Mouse (Mus musculus) common myeloid progenitor, adult 5-6 weeks (primary cell): ENCODE measurements around the gene Nptxr. TPM values are rescaled to one million over a fixed set of nuclear protein-coding genes. Genes with fewer than 3 reads are reported as not detected.

Experiments used
- ATAC-seq: replicated peaks from 2 replicates; pipeline ENCODE4 v1.8.0; 2016; ENCODE audit warnings: low read depth, mild to moderate bottlenecking, moderate TSS enrichment, inconsistent platforms; ENCODE audit not compliant: poor library complexity, severe bottlenecking
- total RNA-seq: library from RNA; stranded (forward); fragments of 200-1000, 187-1606 nt; gene quantifications from 2 replicates; pipeline ENCODE4 v1.2.3, GENCODE M21; 2017

Gene Nptxr
- total RNA-seq, 1 experiment from 2014 or later, result 0.55 TPM

DNA sequence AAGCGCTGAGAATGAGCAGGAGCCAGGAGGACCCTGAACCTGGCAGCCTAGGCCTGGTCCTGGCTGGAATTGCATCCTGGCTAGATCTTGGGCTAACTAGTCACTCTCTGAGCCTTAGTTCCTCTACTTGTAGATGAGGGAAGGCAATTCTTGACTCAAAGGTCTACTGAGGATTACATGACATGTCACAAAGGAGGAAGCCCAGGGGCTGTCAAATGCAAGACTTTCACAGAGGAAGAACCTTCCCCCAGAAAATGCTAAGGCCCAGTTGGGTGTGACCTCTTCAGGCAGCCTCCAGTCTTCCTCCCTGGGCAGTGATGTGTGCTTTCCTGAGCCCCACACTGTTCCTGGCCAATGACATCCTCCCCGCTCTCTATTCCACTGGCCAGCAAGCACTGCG lies 47.4 kb downstream of the Nptxr start:
- no peak for ATAC-seq

DNA sequence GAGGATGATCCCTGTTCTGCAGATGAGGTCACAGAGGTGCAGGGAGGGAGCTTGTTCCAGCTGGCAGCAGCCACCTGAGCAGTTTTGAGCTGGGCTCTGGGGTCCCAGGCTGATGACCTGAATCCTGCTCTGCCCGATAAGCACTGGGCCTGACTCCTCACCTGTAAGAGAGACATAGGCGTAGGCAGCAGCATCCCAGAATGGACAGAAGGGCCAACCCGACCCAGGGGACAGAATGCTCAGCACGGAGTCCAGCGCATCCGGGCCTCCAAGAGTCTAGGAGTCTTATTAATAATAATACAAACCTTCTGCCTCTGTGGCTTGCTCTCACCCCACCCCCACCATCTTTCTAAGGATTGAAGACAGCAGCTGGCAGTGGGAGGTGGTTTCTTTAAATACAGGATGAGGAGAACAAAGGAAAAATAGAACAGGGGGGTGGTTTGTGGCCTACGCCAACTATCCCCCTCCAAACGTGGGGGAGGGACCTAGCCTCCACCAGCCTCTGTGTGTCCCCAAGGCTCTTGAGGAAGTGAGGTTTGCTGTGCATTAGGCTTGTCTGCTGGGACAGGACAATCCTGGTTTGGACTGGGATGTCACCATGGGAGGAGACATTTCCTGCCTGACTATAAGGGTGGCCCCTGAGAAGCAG lies 48.5 kb downstream of the Nptxr start:
- ATAC-seq, result no peak

DNA sequence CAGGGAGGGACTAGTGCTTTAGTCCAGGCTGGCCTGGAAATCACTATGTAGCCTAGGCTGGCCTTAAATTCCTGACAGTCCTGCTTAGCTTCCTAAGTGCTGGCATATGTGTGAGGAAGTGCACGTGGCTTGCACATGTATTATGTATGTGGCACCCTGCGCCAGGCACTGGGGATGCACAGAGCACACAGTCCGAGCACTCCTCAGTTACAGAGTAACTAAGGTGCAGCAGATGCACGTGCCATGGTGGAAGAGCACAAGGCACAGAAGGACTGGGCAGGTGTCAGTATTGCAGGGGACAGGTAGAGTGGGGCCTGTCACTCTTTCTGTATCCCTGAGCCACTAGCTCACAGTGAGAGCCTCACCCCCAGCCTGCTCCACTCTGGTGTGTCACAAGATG lies 49.4 kb downstream of the Nptxr start:
- ATAC-seq, result no peak

DNA sequence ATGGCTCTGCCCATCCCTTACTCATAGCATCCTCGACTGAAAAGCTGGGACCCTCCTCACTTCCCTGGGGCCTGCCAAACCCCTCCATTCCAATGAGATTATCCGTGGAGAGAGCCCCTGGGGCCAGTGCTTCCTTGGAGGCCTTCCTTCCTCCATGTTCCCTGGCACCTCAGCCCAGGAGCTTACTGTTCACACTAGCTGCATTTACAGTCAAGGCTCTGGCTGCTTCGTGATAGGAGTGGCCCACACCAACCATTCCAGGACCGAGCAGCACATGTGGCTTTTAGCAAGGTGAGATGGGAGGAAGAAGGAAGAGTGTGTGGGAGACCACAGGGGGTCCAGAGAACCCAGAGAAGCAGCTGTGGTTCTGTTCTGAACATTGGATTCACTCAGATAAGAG lies 50.7 kb downstream of the Nptxr start:
- no peak for ATAC-seq

DNA sequence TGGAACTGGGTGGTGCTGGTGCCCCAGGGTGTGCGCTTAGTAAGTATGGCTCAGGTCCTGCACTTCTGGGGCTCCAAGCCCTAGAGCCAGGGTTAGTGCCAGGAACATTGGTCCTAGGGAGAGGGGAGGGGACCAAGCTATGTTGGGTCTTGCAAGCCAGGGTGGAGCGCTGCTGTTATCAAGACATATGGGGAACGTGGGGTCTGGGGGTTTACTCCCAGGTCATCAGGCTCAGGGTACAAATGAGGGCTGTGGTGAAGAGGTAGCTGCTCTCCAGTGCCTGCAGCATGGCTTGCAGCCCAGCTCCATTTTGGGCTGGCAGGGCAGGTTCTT lies 51.2 kb downstream of the Nptxr start:
- no peak; the same call in 1 of the 2 replicates for ATAC-seq

DNA sequence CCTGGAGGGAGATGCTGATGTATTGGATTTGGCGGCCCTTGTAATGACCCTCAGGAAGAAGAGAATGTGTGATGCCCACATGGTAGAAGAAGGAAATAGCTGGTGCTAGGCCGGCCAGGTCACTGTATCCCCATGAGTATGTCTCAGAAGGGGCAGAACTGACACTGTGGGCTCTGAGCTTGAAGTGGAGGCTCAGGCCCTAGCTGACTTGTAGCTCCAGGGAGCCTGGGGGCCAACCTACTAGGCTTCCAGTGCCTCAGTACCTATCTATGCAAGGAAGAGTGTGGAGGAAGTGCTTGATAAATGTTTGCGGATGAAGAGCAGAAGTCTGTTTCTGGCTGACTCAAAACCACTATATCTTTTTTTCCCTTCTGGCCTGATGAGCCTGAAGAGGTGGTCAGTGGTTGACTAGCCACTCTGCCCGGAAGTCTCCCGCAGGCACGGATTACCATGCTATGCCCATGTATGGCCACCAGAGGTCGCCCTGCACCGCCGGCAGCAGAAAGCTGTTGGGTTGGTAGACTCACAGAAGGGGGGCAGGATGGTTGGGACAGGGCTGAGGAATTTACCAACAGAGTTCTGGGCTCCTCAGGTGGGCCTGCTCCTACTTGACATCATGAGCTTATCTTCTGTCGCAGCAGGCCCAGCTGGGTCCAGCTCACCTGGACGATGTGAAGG lies 51.7 kb downstream of the Nptxr start:
- peak; percentile 73 for ATAC-seq

DNA sequence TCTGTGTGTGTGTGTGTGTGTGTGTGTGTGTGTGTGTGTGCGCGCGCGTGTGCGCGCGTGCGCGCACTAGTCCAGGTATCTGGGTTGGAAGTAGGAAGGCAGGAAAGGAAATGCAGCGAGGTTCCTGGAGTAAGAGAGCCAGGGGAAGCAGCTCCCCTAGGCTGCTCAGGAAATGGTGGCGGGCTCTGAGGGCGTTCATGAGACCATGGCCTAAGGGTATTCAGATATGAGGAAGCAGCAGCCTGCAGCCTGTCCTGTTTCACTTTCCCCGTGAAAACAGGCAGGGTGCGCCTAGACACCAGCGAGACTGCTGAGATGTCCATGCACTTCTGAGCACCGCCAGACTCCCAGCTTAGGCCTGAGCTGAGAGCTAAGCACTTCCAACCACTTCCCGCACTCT lies 52.8 kb downstream of the Nptxr start:
- ATAC-seq, result peak; percentile 59

DNA sequence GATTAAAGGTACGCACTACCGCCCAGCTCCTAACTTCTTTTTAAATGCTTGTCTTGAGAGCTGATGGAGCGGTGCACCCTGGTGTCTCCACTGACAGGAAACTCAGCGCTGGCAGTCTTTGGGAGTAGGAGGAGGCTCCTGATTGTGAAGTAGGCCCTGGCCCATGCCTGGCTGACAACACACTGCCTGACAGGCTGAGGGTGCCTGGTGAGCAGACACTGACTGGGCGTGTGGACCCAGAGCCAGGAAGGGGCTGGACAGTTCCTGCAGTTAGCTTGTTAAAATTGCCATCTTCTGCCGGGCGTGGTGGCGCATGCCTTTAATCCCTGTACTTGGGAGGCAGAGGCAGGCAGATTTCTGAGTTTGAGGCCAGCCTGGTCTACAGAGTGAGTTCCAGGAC lies 54.3 kb downstream of the Nptxr start:
- ATAC-seq, result no peak

DNA sequence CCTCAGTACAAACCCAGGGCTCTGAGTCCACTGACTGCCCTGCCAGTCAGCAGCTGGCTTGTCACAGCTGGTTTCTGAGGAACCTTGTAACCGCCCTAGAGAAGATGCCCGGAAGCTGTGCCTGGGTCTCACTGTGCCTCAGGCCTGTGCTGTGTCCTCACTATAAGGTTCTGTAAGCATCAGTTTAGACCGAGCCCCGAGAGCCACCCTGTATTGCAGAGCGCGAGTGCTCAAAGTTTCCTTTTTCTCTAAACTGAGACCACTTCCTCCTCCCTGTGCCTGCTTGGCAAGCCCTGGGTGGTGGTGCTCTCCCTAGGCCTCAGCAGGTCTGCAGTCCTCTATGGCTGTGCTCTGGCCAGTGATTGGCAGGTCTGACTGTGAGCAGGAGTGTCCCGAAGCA lies 55.4 kb downstream of the Nptxr start:
- 0 out of 2 replicates have a peak, but pooled peaks have one; percentile 9 for ATAC-seq

DNA sequence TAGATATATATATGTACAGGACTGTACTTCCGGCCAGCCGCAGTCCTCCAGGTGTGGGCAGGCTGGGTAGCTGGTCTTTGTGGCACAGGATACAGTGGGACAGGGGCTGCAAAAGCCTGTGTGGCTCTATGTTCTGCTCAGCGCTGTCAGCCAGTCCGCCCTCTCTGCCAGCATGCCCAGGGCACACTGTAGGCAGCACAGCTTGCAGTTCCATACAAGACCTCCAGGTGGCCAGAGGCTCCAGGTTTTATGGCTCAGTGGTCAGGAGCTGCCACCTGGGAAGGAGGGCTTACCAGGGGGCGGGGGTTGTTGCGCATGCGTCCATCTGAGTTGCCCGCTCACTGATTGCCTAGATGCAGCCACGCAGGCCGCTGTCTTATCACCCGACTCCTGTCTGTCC lies 56.6 kb downstream of the Nptxr start:
- 0 out of 2 replicates have a peak, but pooled peaks have one; percentile 30 for ATAC-seq

DNA sequence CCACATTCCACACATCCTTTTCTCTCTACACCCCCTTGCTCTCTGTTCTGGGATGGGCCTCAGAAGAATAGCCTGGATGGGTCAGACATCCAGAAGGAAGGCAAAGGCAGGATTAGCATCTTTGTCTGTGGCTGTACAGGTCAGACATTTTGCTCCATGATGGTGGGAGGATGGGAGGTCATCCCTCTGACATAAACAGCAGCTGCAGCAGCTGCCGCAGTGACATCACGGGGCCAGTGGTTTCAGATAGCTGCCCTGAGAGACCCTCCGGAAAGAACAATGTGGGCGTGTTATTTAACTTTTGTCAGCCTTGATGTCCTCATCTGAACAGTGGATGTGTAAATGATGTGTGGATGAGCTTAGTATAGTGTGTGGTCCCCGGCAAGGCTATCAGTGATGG lies 58.7 kb downstream of the Nptxr start:
- ATAC-seq, result no peak

DNA sequence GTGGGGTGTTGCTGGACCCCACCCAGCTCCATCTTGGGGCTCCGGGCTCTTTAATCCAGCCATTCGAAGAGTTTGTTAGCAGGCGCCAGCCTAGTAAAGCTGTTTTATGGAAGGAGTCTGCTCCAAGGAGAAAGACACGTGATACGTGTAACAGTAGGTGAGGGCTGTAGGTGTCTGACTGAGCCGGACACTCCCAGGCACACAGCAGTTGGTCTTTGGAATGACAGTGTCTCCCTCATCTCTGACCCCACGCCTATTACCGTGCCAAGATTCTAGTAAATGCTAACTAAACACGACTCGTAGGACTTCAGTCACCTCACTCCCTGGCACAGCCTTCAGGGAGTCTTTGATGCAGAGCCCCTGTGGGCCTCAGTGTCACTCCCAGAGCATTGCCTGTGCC lies 59.3 kb downstream of the Nptxr start:
- ATAC-seq, result no peak

DNA sequence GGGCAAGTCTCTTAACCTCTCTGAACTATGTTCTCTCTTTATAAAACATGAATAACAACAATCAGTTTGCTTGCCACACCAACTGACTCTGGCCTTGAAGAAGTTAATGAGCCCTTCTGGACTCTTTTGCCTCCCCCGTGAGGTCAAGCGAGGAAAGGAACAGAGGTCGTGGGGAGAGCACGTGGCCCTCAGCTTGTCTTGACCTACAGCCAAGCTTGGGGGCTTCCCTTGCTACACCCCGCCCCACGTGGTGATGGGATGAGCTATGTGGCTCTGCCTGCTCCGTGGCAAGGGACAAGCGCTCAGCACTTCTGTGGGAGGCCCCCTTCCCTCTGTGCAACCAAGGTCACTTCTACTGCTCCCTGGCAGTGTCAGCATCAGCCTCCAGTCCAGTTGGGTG lies 59.8 kb downstream of the Nptxr start:
- ATAC-seq, result no peak

DNA sequence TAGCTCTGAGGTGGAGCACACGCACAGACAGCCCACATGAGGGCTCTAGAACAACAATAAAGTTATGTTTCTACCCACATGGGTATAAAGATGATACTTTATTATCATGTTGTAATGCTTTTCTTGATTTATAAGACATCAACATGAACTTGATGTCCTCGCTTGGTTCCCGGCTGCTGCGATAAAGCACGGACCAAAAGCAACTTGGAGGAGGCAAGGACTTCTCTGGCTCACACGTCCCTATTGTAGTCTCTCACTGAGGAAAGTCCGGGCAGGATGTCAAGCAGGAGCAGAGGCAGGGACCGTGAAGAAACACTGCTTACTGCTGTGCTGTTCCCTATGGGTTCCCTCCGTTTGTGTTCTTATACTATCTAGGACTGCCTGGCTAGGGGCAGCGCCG lies 60.6 kb downstream of the Nptxr start:
- no peak for ATAC-seq

DNA sequence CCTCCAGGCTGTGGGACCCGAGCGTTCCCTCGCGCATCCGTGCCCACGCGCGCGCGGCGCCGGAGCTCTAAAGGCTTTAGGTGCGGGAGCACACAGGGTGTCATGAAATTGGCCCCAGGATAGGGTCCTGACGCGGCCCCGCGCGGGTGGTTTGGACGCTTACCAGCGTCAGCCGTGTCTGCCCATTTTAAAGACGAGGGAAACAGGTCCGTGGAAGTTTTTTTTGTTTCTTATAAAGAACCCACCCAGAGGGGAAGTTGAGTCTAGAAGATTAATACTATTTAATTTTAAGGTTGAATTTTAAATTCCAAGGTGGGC lies 61.9 kb downstream of the Nptxr start:
- no peak for ATAC-seq

DNA sequence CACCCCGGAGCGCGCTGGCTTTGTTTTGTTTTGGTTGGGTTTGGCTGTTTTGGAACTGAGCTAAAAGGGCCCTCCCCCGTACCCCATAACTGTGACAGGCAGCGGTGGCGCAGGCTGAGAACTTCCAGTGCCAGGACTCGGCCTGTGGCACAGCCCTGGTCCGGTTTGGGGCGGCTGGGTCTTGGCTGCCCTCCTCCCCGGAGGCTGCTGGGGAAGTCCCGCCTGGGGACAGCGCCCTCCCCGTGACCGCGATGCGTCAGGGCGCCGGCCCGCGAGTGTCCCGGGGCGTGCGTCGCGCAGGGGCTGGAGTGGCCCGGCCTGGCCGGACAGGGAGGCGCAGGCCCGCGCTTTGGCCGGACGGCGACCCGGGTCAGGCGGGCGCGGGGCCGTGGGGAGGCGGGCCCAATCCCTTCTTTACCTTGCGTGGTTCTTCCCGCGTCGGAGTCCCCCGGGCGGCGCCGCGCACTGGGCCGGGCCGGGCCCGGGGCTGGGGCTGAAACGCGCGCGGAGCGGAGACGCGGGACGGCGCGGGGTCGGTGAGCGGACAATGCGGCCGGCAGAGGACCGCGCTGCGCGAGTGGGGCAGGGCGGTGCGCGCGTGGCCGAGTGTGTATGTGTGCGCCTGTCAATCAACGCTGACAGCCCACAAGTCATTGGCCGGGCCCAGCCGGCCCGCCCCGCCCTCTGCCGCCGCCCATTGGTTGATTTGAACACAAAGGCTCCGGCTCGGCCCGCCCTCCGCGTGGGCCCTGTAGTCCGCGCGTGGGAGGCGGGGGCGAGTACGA lies 62.5 kb downstream of the Nptxr start, which contains the start of gene Sun2:
Sun2 (minus strand) TSS at position 616 of the 785 bp plus-strand sequence.
- peak; percentile 65 for ATAC-seq

DNA sequence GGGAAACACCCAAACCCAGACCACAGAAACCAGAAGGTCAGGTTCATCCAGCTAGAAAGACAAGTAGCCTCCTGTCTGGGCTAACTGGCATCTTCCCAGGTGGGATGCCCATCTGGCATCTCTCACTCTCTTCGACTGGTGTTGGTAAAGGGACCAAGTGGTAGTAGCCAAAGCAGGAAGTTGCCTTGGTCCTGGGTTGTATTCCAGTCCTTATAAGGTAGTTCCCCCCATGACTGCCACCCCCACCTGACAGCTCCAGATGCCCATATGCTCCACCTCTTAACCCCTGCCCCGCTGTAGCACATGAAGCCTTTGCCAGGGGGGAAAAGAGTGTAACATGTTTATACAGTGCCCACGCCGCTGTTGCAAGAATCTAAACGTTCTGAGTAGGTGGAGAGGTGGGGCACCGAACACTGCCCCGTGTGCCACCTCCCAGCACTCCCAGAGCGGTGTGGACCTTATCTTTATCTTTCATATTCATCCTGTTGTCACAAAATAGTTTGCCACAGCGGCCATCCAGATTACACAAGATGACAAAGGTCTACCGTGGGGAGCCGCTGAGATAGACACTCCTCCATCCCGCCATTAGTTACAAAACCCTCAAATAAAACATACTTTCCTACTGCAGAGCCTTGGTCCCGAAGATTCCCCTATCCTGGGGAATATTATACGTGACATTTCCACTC lies 63.2 kb downstream of the Nptxr start:
- ATAC-seq, result peak; percentile 43

DNA sequence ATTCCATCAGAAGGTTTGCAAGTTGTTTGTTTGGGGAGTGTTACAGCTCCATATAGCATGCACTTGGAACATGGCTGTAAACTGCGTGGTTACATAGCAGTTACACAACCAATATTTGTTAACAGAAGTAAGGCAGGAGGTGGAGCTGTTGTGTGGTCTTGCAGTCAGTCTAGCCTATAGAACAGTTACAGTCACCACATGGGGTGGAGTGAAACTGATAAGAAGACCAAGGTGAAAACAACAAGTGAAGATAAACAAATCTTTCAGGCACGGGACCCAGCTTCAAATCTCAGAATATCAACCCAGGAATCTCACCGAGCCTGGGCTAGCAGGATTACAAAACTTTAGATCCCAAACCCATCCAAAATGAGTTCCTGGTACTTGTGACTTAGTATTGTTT lies 63.8 kb downstream of the Nptxr start:
- no peak for ATAC-seq
